ENCODE assay signal across 8 mouse cellular contexts in the genomic region with DNA sequence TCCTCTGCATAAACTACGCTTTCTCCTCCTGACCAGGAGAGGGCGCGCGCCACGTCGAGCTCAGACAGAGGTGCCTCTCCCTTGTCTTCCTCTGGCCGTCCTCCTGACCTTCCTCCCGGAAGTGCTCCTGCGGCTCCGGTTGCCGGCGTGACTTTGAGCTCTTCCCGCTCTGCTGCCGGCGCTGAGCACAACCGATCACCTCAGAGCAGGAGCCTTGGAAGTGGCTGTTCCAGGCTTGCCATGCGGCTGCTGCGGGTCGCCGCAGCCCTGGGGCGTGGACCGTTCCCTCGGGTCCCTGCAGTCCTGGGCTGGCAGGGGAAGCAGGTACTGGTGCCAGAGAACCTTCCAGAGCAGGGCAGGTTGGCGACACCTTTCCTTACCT. TPM values are rescaled to one million over a fixed set of nuclear protein-coding genes. Genes with fewer than 3 reads are reported as not detected.
DNase-seq lines count a peak whose midpoint lies in the region; ATAC-seq lines count a peak whose summit lies in the region.

Gfm1 (plus strand) TSS at position 98 of the 382 bp plus-strand sequence.

- H3K4me3 ChIP-seq in hindbrain, embryonic 12.5 days, result peak within 1 kb of the TSS; percentile 93

- H3K9me3 ChIP-seq in hindbrain, embryonic 12.5 days (replicated peaks), result peaks cover 9% of the 10 kb centered on the region

- peak within 1 kb of the TSS; percentile 73 for H3K9ac ChIP-seq in hindbrain, embryonic 12.5 days

- H3K4me1 ChIP-seq in hindbrain, embryonic 12.5 days, result peaks cover 9% of the 10 kb centered on the region

- peak within 1 kb of the TSS; percentile 74 for H3K4me2 ChIP-seq in hindbrain, embryonic 12.5 days (replicated peaks)

- no peak within 1 kb of the TSS for H3K27ac ChIP-seq in hindbrain, embryonic 12.5 days

- H3K36me3 ChIP-seq in hindbrain, embryonic 12.5 days, result peaks cover 21% of the 10 kb centered on the region

- DNase-seq in NIH3T3 (ENCODE audit: low read depth), result peak; percentile 91
- DNase-seq in cerebellum, postnatal 10 days, result peak; percentile 94 to 95
- DNase-seq in frontal cortex, postnatal 10 days (ENCODE audit: low spot score in 2 of 2), result peak; percentile 84 to 87
- DNase-seq in layer of hippocampus, postnatal 14 days (ENCODE audit: low spot score in 2 of 2), result peak; percentile 79 to 90
- peak; percentile 89 for DNase-seq in lung, postnatal 14 days
- DNase-seq in retina, adult 2 months (ENCODE audit: low read depth, low spot score), result peak; percentile 77
- DNase-seq in thymus, postnatal 36 days, result peak; percentile 84 to 86

- peak; percentile 95 for ATAC-seq in hindbrain, embryonic 12.5 days (ENCODE audit: low FRiP score)

- H3K27me3 ChIP-seq in hindbrain, embryonic 12.5 days, result no peaks in the 10 kb centered on the region

- under 1% methylated on average over 24 of the region's 24 CpGs for WGBS in hindbrain, embryonic 12.5 days

RNA-seq across cellular contexts. Expression of gene Gfm1, which starts in this region (rescaled TPM):
- 38.5 and 39.6 TPM in 2 replicates for polyA plus RNA-seq in hindbrain, embryonic 12.5 days (2016; fragmentation: Nextera tagmentation; extraction: Ambion mirVana)
- 10 to 100 TPM; 52.8 to 55.3 TPM for total RNA-seq in layer of hippocampus, postnatal 14 days (2021)
